Mouse (Mus musculus): ENCODE measurements around the gene Map3k3.
A peak's percentile ranks its signal among the peaks of the same experiment; 100 is the strongest.
"Not testable (repeated sequence)": the region's sequence is repeated elsewhere in the genome, so short reads cannot be mapped to it uniquely, and the experiment has no call there.

Gene Map3k3

DNA sequence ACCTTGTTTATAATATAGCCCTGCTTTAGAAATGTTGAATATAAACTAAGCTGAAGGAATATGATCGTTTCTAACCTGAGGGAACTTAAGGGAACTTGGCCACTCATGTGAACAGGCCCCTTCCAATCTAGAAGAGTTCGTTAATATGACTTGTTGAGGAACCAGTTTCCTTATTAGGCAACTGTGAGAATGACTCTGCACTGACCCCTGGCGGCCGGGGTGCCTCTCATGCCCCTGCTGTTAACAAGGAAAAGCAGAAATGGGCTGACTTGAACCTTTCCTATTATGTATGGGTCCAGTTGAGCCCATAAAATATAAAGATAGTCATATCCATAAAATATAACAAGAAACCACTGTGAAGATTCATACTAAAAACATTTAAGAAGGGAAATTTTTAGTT is 8.1 kb upstream of the Map3k3 start:
- peak; percentile 39 for DNase-seq (ENCODE audit: low read depth, low spot score)

DNA sequence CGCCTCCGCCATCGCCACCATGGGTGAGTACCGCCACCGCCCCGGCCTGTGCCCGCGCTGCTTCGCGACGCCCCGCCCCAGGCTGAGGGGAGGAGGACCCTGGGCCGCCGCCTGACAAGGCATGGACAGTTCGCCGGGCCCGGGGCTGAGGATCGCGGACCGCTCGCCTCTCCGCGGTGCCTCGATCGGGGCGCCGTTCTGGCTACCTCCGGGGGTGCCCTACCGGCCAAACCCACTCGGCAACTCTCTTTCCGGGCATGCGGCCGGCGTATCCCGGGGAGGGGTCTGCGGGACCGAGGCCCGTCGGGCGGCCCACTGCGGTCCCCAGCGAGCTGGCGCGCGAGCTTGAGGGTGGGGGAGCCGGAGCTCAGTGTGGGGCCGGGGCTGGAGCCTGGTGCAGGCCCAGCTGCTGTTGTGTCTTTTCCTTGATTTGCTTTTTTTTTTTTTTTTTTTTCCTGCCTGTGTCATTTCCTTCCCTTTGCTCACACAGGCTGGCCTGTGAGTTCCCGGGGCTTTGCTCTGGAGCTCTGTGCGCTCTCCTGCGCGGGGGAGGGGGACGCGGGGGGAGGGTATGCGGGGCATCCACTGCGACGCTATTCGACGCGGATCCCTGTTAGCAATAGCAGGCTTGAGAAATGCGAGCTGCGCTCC is 623 bp downstream of the Map3k3 start:
- DNase-seq (ENCODE audit: low read depth, low spot score), result peak; percentile 23

DNA sequence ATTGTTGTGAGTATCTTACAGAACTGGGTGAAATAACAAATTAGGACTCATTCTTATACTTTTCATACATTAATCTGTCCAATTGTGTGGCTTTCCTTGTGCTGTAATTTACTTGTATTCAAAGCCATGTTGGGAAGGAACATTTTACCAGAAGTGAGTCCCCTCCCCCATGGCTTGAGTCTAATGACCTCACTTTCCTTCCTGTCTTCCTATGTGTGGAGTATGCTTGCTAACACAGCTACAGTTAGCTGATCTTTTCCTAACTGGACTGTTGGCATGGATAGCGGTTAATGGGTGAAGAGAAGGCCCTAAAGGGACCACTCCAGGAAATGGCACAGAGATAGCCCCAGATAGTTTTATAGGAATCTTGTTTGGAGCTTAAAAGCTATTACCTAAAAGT is 13.8 kb downstream of the Map3k3 start:
- DNase-seq (ENCODE audit: low read depth, low spot score), result no peak

DNA sequence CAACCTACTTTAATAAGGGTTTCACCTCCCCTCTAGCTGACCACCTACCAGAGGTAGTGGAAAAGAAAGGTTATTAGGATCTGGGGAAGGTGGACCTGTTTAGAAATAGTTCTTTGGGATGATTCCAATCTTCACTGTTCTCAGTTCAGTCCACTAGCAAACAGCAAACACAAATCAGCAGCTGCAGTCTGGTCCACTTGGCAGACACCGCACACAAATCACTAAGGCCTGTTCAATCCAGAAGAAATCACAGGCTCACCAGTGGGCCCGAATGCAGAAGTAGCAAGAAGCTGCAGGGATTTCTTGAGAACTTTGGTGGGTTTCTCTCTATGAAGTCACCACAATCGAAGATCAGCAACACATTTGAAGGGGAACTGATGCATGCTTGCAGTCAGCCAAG is 18.5 kb downstream of the Map3k3 start:
- no peak for DNase-seq (ENCODE audit: low read depth, low spot score)

DNA sequence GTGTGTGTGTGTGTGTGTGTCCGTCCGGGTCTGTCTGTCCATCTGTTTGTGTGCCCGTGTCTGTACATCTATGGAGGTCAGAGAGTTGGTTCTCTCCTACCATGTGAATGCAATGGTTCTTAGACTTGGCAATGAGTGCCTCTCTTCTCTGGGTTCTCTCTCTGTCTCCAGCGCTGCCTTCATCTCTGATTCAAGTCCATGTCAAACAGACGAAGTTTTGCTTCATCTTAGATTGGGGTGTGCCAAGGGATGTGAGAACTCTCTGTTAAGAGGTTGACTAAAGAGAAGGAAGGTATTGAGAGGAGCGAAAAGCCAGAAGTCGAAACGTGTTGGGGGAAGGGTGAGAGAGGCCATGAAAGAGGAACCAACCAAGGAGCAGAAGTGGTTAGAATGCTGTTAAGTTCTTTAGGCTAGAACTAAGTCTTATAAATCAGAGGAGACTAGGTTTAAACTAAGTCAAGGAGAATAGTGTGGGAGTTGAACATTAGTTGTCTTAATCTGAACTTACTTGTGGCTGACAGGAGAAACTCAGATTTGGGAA is 21.7 kb downstream of the Map3k3 start:
- DNase-seq (ENCODE audit: low read depth, low spot score), result no peak

DNA sequence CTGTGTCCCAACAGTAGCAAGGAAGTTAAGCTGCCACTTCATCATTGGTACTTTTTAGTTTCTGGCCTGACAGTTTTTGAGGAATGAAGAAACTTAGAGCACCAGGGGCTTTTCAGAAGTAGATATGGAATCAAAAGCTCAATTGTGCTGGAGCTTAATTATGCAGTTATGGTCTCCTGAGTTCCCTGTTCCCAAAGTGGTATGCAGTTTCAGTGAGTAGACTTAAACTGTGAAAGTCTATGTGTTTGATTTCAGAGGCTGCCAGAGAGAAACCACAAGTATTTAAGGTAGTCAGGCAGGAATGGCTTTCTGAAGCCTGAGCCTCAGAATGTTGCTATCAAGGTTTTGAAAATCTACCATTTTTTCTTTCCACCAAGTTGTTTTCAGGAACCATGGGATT is 27.3 kb downstream of the Map3k3 start:
- no peak for DNase-seq (ENCODE audit: low read depth, low spot score)

DNA sequence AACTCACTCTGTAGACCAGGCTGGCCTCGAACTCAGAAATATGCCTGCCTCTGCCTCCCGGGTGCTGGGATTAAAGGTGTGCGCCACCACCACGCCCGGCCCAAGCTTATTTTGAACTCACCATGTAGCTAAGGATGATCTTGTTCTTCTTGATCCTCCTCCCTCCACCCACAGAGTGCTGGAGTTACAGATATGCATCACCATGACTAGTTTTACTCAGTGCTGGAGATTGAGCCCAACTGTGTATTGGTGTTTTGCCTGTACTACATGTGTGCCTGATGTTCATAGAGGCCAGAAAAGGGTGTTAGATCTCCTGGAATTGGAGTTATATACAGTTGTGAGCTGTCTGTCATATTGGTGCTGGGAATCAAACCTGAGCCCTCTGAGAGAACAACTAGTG is 37.8 kb downstream of the Map3k3 start:
- no peak for DNase-seq (ENCODE audit: low read depth, low spot score)

DNA sequence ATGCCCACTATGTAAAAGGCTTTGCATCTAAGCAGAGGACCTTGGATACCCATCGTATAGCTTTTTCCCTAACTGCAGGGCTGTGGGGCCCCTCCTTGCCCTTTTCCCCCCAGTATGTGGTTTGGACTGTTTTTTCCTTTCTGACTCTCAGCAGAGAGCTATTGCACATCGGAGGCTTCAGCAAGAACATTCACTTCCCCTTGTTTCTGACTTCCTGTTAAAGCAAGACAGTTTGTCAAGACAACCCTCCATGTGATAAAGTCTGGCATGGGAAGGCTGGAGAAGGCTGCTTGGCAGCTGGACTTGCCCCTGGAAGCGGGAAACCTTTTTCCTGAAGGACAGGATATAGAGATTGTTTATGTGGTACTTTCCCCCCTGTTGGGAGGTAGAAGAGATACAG is 38.3 kb downstream of the Map3k3 start:
- DNase-seq (ENCODE audit: low read depth, low spot score), result no peak

DNA sequence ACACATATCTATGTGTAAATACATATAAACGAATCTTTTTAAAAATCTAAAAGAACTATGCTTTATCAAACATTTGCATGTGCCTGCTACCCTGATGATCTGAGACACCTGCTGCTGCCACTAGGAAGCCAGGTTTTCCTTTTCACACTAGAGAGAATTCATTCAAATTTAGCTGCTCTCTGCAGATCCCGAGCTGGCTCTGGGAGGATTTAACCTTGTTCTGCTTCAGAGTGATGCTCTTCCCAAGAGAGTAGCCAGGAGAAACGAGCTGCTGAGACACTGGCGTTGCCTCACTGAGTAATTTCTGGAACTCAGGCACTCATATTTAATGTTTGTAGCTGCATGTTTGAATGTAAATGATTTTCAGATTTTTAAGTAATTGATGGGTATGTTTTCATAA is 40.4 kb downstream of the Map3k3 start:
- no peak for DNase-seq (ENCODE audit: low read depth, low spot score)

DNA sequence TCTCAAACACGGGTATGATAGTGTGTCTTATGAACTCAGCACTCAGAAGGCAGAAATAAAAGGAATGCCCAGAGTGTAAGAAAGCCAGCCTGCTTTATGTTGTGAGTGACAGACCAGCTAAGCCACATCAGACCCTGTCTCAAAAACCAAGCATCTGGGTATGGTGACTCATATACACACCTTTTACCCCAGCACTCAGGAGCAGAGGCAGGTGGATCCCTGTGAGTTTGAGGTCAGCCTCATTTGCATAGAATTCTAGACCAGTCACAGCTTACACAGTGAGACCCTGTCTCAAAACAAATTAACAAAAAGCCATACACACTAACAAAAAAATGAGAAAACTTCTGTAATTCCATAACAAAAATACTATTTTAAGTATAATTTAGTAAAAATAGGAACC is 41.4 kb downstream of the Map3k3 start:
- no peak for DNase-seq (ENCODE audit: low read depth, low spot score)

DNA sequence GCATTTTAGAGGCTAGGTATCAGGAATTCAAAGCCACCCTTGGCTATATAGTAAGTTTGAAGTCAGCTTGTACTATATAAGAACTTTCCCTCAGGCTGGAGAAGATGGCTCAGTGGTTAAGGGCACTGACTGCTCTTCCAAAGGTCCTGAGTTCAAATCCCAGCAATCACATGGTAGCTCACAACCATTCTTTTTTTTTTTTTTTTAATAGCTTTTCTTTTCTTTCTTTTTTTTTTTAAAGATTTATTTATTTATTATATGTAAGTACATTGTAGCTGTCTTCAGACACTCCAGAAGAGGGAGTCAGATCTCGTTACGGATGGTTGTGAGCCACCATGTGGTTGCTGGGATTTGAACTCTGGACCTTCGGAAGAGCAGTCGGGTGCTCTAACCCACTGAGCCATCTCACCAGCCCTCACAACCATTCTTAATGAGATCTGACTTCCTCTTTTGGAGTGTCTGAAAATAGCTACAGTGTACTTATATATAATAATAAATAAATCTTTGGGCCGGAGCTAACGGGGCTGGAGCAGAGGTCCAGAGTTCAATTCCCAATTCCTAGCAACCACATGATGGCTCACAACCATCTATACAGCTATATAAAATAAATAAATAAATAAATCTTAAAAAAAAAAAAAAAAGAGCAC is 42.4 kb downstream of the Map3k3 start:
- DNase-seq (ENCODE audit: low read depth, low spot score), result not testable (repeated sequence)

DNA sequence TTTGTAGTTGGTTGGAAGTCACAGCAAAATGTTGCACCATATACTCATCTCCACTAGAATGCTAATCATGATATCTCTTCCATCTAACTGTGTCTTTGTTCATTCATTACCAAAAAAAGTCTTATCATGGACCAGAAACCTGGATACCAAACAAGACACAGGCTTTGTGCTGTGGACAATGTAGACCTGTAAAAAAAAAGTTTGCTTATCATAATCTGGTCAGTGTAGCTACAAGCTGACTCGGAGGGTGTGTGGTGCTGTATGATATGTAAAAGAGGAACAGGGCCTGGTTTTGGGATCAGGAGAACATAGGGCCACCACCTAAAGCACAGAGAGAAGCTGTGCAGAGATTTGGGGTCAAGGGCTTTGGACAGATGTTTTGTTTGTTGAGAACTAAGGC is 45.1 kb downstream of the Map3k3 start:
- DNase-seq (ENCODE audit: low read depth, low spot score), result no peak

DNA sequence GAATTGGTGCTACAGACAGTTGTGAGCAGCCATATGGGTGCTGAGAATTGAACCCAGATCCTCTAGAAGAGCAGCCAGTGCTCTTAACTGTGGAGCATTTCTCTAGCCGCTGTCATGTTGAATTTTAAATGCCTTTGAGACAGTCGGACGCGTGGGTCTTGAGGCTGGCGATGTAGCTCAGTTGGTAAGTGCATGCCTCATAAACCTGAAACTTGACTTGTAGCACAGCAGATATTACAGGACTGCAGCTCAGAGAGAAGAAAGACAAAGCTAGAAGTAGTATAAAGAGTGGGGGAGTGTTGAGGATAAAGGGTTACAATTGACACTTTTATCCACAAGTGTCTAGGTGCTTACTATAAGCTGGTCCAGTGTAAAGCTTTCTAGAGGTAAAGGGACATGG is 48.1 kb downstream of the Map3k3 start:
- no peak for DNase-seq (ENCODE audit: low read depth, low spot score)

DNA sequence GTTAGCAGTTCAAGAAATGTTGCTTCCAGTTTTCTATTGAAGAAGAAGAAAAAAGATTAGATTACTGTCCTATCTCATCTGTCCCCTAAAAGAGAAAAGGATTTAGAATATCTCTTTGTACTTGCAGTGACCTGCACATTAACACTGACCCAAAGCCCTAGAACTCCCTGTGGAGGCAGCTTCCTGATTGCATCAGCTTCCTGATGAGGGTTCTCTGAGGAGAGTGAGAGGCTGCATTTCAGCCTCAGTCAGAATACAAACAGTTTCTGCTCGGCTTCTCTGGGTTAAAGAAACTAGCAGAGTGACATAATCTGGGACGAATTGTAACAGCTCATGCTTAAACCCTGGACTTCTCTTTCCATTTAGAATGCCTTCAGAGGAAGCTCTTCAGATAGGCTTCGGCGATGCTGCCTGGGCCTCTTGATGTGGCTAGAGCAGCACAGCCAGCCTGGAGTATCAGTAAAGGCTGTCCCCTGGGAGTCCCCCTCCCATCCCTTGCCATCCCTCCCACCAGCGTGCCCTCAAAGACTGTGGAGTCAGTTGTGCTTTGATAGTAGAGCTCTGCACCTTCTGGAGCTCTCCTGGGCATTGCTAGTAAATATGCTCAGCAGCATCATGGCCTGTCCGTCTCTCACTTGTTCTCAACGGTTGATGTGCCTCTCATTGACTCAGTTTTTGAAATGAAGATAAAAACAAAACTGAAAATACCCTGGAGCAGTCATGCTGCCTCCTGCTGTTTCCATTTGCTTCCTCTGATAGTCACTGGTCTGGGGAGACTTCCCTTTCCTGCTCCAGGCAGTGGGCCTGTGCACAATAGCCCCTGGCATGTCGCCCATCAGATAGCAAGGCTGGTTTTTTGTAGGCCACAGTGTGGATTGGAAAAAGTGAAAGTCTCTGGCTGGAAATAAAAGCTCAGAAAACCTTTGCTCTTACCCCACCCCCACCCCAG is 50.4 kb downstream of the Map3k3 start:
- no peak for DNase-seq (ENCODE audit: low read depth, low spot score)

DNA sequence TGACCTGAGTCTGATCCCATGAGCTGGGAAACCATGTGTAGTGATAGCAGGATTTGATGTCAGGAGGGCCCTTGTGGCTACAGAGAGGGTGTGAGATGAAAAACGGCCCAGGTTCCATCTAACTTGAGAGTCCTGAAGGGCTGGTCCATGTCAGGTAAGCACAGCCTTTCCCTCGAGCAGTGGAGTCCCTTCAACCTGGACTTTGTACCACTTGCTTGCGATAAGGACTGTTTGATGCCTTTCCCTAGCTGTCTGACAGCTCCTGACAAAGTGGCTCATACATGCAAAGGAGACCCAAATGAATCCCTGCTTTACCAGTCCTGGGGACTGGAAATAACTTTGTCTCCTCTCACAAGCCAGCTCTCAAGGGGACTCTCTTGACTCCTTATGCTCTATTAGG is 66.8 kb downstream of the Map3k3 start:
- DNase-seq (ENCODE audit: low read depth, low spot score), result no peak

DNA sequence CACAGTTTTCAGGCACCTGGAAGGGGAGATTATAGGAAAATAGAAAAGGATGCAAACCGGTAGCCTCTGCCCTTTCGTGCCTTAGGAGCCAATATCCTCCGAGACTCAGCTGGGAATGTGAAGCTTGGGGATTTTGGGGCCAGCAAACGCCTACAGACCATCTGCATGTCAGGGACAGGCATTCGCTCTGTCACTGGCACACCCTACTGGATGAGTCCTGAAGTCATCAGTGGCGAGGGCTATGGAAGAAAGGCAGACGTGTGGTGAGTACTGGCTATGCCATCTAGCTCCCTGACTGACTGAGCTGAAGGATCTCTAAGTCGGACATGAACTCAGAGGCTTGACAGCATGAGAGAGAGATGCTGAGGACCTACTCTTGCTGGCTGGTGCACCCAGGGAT is 67.7 kb downstream of the Map3k3 start:
- no peak for DNase-seq (ENCODE audit: low read depth, low spot score)

DNA sequence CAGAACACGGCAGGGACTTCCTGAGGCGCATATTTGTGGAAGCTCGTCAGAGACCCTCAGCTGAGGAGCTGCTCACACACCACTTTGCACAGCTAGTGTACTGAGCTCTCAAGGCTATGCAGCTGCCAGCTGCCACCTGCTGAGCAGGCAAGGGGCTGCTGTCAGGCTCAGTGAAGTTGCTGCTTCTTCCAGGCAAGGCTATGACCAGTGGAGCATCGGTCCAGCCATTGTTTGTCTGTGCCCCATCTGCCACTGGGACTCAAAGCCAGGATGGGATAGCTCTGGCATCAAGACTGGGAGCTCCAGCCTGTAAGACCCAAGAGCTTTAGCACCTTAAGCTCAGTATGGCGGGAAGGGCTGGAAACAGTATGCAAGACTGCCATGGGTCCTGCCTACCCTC is 69.7 kb downstream of the Map3k3 start:
- no peak for DNase-seq (ENCODE audit: low read depth, low spot score)

DNA sequence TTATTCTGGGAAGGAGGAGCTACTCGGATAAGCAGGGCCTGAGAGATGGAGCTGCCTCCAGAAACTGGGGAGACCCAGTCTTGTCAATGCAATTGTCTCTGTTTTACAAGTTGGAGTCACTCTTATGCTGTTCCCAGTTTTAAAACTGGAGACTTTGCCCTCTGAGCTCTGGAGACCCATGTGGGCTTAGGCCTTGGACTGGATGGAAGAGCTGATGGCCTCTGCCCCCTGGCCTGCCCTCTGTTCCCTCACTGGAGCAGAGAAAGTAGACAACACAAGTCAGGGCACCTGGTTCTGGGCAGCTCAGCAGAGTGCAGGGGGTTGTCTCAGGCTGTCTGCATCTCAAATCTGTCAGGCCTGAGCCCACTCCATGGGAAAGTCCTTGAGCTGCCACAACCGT is 70.4 kb downstream of the Map3k3 start:
- no peak for DNase-seq (ENCODE audit: low read depth, low spot score)

DNA sequence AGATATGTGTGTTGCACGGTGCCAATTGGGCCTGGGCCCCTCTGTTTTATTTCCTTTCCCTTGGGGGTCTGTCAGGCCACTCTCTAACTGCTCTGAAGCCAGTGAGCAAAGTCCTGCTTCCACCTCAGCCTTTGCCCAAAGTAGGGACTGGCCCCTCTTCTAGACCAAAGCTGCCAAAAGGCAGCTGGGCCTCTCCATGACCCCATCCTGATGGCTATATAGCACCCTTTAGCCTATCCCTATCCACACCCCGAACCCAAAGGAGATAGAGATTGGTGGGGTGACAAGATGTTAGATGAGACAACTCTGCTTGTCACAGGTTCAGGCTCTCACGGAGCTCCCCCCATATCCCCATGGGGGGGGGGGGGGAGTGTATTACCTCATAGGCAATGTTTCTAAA is 71.3 kb downstream of the Map3k3 start:
- DNase-seq (ENCODE audit: low read depth, low spot score), result no peak

DNA sequence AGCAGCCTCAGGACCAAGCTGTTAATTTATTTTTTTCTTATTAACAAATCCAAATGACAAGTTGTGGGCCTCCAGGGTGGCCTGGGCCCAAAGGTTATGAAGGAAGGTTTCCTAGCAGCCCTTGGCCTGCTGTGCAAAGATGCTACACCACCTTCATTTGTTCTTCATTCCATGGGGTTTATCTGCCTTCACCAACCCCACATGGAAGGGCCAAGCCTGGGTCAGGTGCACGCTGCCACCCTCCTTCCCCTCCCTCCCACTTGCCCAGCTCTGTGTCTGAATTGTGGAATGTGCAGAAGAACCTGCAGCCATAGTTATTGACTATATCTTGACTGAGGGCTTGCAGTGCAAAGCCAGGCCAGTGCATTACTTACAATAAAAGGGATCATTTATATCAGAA is 71.8 kb downstream of the Map3k3 start:
- DNase-seq (ENCODE audit: low read depth, low spot score), result no peak

DNA sequence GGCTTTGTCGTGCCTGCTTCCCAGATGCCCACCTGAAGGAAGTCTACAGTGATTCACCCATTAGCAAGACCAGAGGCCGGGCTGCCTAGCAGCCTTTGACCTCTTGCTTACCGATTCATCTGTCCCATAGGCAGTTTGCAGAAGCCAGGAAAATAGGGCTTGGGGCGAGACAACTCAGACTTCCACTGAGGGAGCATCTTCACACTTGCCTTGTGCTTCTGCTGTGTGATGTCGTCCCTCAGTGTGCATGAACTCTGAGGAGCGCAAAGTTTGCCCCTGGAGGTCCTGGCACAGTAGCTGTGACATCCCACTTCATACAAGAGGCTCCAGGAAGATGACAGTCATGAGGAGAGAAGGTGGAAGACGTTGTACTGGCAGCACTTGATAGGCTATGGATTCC is 72.7 kb downstream of the Map3k3 start:
- DNase-seq (ENCODE audit: low read depth, low spot score), result no peak

Data from retina, adult 2 months (tissue).